Mouse (Mus musculus) mouse embryonic stem cell (cell line): ENCODE measurements around the gene Efna5.

Source experiments
- in situ Hi-C, 2 experiments: fragments of 300-500 bp; cut with MboI; formaldehyde crosslinking; loops; 1 replicate in 1 of 2; 3 replicates in 1 of 2; pipeline ENCODE4 v1.14.3; 2019 to 2020; ENCODE audit warnings: low sequenced_read_pairs in 2 of 2, low pct_unique_long_range_greater_than_20kb in 1 of 2, mixed read lengths in 1 of 2; ENCODE audit not compliant: unreplicated experiment in 1 of 2

Efna5 gene

DNA sequence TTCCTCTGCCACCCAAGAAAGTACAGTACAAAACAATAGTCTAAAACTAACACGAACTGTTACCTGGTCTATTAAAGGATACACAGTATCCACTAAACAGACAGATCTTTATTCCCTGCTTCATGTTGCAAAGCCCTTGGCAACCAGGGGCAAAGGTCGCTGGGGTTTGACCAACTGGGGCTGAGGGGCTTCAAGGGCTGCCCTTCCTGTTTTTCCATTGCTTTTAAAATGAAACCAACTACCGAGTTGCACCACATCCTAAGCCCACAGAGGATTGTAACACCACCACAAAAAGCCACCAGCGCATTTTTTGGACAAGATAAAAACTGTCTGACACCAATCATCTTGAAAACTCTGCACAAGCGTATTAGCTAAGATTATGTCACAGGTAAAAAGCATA lies 276.8 kb downstream of the Efna5 start:
- in situ Hi-C loops, result no loop called here

GRCm38 (mm10) chr17:62603604-62604003 lies 277.5 kb downstream of the Efna5 start:
- in situ Hi-C loops, result no loop called here

- in situ Hi-C loops, result no loop called here
Observed at GRCm38 (mm10) chr17:62598716-62599490, 282.2 kb downstream of the Efna5 start.

- in situ Hi-C loops, result no loop called here
Observed at GRCm38 (mm10) chr17:62592436-62593074, 288.6 kb downstream of the Efna5 start.

DNA sequence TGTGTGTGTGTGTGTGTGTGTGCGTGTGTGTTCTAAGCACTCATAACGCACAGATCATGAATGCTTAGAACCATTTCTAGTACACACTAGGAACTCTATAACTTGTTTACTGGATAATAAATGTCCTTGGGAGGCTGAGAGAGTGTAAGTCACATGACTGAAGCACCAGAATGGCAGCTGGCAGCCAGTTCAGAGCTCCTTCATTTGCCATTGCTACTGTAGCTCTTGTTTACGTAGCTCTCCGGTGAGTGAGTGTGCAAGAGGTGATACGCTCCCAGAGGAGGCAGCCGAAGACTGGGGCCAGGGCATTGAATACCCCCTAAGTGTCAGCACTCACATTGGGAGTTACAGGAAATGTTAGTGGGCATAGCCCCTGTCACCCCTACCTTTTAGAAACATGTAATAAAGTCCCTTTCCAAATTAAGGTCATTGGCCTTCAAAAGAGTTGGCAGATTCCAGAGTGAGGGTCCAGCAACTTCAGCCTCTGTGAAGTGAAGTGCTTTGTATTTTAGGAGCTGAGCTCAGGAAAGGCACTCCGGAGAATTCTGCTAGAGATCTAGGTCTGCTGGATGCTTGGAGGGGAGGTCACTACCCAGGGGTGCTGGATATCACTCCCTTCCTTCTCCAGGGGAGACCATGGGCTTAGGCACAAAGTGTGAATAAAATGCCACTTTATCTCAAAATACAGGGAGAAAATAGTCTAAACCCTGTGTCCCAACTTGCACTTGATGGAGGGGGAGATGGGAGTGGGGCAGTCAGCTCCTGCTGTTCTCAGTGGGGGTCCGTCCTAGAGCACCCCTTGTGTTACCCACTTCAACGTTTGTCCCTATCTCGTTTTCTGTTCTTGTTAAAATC lies 289.3 kb downstream of the Efna5 start:
- in situ Hi-C loops, result no loop called here

- in situ Hi-C loops, result no loop called here
Observed at GRCm38 (mm10) chr17:62590685-62591460, 290.2 kb downstream of the Efna5 start.

DNA sequence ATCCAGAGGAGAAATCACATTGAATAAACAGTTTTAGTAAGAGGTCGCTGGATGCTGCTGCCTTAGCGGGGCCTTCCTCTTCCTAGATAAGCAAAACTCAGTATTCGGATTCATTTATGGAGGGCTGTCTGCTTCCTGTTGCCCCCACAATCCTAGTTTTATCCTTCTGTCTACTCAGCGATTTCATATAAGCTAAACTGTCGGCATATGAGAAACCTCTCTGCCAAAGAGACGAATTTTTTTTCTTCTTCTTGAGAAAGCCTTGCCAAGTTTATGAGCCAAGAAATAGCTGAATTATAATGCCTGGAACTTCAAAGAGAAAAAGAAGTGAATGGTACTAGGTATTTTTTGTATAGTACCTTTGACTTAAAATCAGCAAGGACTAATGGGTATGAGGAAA lies 301.0 kb downstream of the Efna5 start:
- in situ Hi-C loops, result no loop called here

DNA sequence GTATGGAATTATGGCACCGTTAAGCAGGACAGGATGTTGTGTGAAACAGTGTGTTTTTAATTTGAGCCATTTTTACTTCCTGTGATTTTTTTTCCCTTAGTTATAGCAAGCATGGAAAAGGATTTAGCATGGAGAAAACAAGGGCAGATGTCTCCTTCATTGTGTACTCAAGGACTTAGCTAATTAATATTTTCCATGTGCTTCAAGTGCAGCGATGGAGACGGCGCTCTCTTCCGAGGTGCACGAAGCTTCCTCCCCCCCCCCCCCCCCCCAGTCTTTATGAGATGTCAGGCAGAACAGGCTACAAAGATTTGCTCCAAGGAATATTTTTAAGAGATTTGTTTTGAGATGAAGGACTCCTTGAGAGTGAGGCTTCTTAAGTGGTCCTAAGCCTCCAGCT lies 301.5 kb downstream of the Efna5 start:
- in situ Hi-C loops, result no loop called here

- in situ Hi-C loops, result no loop called here
Observed at GRCm38 (mm10) chr17:62574499-62575265, 306.4 kb downstream of the Efna5 start.

- in situ Hi-C loops, result no loop called here
Observed at GRCm38 (mm10) chr17:62570101-62570500, 311.0 kb downstream of the Efna5 start.

GRCm38 (mm10) chr17:62568019-62568418 lies 313.1 kb downstream of the Efna5 start:
- in situ Hi-C loops, result no loop called here

GRCm38 (mm10) chr17:62565632-62566031 lies 315.5 kb downstream of the Efna5 start:
- in situ Hi-C loops, result no loop called here

DNA sequence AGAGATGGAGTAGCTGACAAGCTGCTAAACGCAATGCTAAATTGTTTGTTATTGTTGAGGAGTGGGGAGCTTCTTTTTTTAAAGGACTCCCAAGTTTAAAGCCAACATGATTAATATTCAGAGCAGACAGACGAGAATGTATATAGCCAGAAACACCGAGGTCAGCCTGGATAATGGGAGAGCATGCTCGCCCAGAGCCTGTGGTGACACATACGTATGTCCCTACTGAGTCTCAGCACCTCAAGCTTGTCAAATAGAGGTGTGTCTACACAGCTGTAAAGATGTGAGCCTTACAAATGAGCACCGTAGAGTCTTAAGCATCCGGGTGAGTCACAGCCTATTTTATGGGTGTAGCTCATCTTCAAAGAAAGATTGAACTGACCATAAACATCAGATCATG lies 318.7 kb downstream of the Efna5 start:
- in situ Hi-C loops, result no loop called here

DNA sequence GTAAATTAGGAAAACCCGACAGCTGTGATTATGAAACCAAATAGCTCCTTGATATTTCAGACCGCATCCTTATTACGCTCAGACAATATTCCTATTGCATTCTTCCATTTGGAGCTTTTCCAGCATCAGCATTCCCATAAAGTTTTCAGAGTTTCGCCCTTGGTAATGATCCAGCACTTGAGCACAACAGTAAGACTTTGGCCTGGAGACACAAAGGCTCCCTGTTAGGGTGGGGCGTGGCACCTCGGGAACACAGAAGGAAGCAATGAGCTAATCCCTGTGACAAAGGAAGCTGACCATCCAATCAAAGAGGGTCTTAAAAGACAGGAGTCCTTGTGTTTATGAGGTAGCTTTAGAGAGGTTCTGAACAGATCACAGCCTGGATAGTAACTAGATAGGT lies 323.9 kb downstream of the Efna5 start:
- in situ Hi-C loops, result no loop called here
